Mouse (Mus musculus) myocyte (in vitro differentiated cells): ENCODE measurements around the gene Lcor.

ENCODE experiments used
- POLR2A ChIP-seq: IDR thresholded peaks from one replicate; pipeline ENCODE4 v1.6.1; 2011; ENCODE audit warnings: low read depth, mild to moderate bottlenecking, control low read depth, moderate library complexity; ENCODE audit not compliant: insufficient read length
- POLR2AphosphoS2 ChIP-seq: IDR thresholded peaks from one replicate; pipeline ENCODE4 v1.6.1; 2011; ENCODE audit warnings: low read depth, control low read depth; ENCODE audit not compliant: insufficient read length
- REST ChIP-seq: IDR thresholded peaks from one replicate; pipeline ENCODE4 v1.6.1; 2011; ENCODE audit warnings: mild to moderate bottlenecking, control low read depth, moderate library complexity; ENCODE audit not compliant: insufficient read depth, insufficient read length
- TCF12 ChIP-seq: IDR thresholded peaks from one replicate; pipeline ENCODE4 v1.6.1; 2011; ENCODE audit warnings: mild to moderate bottlenecking, control low read depth; ENCODE audit not compliant: poor library complexity, insufficient read depth, severe bottlenecking
- USF1 ChIP-seq: IDR thresholded peaks from one replicate; pipeline ENCODE4 v1.6.1; 2011; ENCODE audit warnings: low read depth, mild to moderate bottlenecking, control low read depth, moderate library complexity

DNA sequence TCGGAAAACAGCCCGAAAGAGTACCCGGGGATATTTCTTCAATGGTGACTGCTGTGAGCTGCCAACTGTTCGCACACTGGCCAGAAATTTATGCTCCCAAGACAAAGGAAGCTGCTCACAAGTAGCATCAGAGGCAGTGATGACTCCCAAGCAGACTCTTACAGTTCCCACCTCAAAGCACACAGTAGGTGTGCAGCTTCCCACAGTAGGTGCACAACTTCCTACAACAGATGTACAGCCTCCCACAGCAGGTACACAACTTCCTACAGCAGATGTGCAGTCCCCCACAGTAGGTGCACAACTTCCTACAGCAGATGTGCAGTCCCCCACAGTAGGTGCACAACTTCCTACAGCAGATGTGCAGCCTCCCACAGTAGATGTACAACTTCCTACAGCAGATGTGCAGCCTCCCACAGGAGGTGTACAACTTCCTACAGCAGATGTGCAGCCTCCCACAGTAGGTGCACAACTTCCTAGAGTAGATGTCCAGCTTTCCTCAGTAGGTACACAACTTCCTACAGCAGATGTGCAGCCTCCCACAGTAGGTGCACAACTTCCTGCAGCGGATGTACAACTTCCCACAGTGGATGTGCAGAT is 100.6 kb downstream of the Lcor start:
- no peak for TF ChIP-seq TCF12
- TF ChIP-seq USF1: no peak
- TF ChIP-seq REST: no peak
- no peak for TF ChIP-seq POLR2A
- no peak for TF ChIP-seq POLR2AphosphoS2
